Mouse (Mus musculus) brain, embryonic 14.5 days (tissue): ENCODE results near the gene Ncan.

Experiments
- CTCF ChIP-seq: fragments of 200-500 bp; IDR thresholded peaks from 2 replicates; pipeline ENCODE4 v1.5.1; 2012; ENCODE audit warnings: inconsistent platforms, mild to moderate bottlenecking, moderate library complexity, borderline replicate concordance; ENCODE audit not compliant: insufficient read depth, insufficient read length; ENCODE audit errors: extremely low read depth
- POLR2A ChIP-seq: fragments of 200-500 bp; IDR thresholded peaks from 2 replicates; pipeline ENCODE4 v1.6.1; 2012; ENCODE audit warnings: mild to moderate bottlenecking, inconsistent platforms, borderline replicate concordance; ENCODE audit not compliant: poor library complexity, insufficient read depth, insufficient read length, severe bottlenecking; ENCODE audit errors: extremely low read depth

DNA sequence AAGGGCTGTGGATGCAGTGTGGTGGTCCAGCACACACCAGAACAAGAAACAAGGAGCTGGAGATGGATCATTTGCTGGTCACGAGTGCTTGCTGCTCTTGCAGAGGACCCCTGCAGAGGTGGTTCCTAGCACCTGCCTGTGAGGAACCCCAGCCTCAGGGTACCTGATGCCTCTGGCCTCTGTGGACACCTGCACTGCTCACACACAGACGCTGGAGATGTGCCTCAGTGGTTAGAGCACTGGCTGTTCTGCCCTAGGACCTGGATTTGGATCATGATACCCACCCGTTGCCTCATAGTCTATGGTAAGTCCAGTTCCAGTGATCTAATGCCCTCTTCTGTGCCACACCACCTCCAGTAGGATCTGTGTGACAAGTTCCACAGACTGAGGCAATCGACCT lies 15.9 kb upstream of the Ncan start:
- TF ChIP-seq CTCF, result no peak
- TF ChIP-seq POLR2A, result no peak
